Mouse (Mus musculus) liver, adult 2 months (tissue): ENCODE measurements around the gene Slc34a3. TPM values are rescaled to one million over a fixed set of nuclear protein-coding genes. Genes with fewer than 3 reads are reported as not detected.

Experiments
- DNase-seq: peaks from one replicate; pipeline ENCODE4 v3.0.0-alpha.2; 2011; ENCODE audit warnings: low read depth, low spot score; ENCODE audit errors: extremely low read depth
- H3K27ac ChIP-seq: fragments of 200-500 bp; replicated peaks from 2 replicates; pipeline ENCODE4 v1.5.1; 2012; ENCODE audit warnings: low read depth, mild to moderate bottlenecking, control low read depth, inconsistent platforms, low read length; ENCODE audit not compliant: insufficient read depth
- H3K27me3 ChIP-seq: fragments of 200-500 bp; 2 replicates; pipeline ENCODE4 v1.6.1; 2012; ENCODE audit warnings: mild to moderate bottlenecking, moderate library complexity, low read length, inconsistent platforms; ENCODE audit not compliant: control insufficient read depth, insufficient read depth
- H3K36me3 ChIP-seq: fragments of 200-500 bp; 2 replicates; pipeline ENCODE4 v1.6.1; 2012; ENCODE audit warnings: low read length, inconsistent platforms; ENCODE audit not compliant: control insufficient read depth, insufficient read depth
- H3K4me1 ChIP-seq: fragments of 200-500 bp; 2 replicates; pipeline ENCODE4 v1.6.1; 2011; ENCODE audit warnings: low read length; ENCODE audit not compliant: control insufficient read depth, insufficient read depth
- H3K4me3 ChIP-seq: fragments of 200-500 bp; 2 replicates; pipeline ENCODE4 v1.5.1; 2011; ENCODE audit warnings: low read depth, mild to moderate bottlenecking, control low read depth, low read length, moderate library complexity; ENCODE audit not compliant: insufficient read depth
- H3K79me2 ChIP-seq: fragments of 200-500 bp; 2 replicates; pipeline ENCODE4 v1.6.1; 2012; ENCODE audit warnings: inconsistent platforms, mild to moderate bottlenecking, low read length, moderate library complexity; ENCODE audit not compliant: control insufficient read depth, insufficient read depth
- H3K9ac ChIP-seq: fragments of 200-500 bp; 2 replicates; pipeline ENCODE4 v1.6.1; 2012; ENCODE audit warnings: low read depth, mild to moderate bottlenecking, control low read depth, inconsistent platforms, low read length
- CTCF ChIP-seq: fragments of 200-500 bp; IDR thresholded peaks from 2 replicates; pipeline ENCODE4 v1.5.1; 2011; ENCODE audit warnings: low read depth, low read length, control low read depth
- POLR2A ChIP-seq: fragments of 200-500 bp; IDR thresholded peaks from 2 replicates; pipeline ENCODE4 v1.6.1; 2011; ENCODE audit warnings: low read length, control low read depth; ENCODE audit not compliant: insufficient read depth; ENCODE audit errors: extremely low read depth
- WGBS: fragments of 180-500 bp; shearing (Covaris S2); methylation state at CpG from one replicate; pipeline ENCODE4 v1.1.7; 2018; 5-methylcytosine and 5-hydroxymethylcytosine counted together
- polyA plus RNA-seq: library from polyadenylated mRNA; depleted of rRNA; stranded (reverse); fragments of >200 nt; gene quantifications from 2 replicates; pipeline ENCODE4 v1.2.3, GENCODE M21; 2012
- total RNA-seq: library from RNA; depleted of rRNA; stranded (reverse); fragments of >200 nt; gene quantifications from 2 replicates; pipeline ENCODE4 v1.2.3, GENCODE M21; 2014

Slc34a3 gene
- total and polyA plus RNA-seq, 2 experiments, result not detected

DNA sequence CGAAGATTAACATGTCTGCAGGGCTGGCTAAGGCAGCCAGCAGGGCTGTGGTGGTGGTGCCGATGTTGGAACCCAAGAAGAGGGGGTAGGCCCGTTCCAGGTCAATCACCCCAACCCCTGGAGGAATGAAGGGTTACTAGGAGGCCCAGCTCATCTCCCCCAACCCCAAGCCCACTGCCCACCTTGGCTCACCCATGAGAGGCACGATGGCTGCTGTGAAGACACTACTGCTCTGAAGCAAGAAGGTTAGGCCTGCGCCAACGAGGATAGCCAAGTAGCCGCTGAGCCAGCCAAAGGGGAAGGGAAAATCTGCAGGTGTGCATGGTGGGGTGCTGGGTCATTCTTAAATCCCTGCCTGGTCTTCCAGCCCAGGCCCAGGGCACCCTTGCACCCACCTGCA is 3.6 kb downstream of the Slc34a3 start:
- Histone ChIP-seq H3K79me2 (no peaks in the 10 kb centered on the region), H3K27me3 (no peaks in the 10 kb centered on the region), H3K9ac (no peak overlapping the region), H3K4me3 (no peak overlapping the region), H3K27ac (no peak overlapping the region), H3K36me3 (no peaks in the 10 kb centered on the region), H3K4me1 (no peaks in the 10 kb centered on the region)
- WGBS, result 93% methylated on average over 7 of the region's 7 CpGs
- no peak for DNase-seq
- no peak for TF ChIP-seq CTCF
- no peak for TF ChIP-seq POLR2A

DNA sequence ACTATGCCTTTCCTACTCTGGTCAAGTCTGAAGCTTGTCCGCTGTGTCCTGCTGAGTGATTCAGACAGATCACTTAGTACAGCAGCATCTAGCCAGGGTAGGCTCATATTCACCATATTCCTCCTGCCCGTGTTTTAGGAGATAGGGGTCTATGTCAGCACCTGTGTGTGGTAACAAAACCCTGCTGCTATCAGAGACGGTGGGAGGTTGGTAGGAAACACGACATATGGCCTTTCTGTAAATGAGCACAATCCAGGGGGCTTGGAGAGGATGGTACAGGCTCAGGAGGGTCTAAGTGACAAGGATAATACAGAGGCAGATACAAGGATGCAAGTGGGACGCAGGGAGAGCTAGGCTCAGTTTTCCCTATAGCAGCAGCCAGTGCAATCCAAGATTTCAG is 4.6 kb downstream of the Slc34a3 start:
- Histone ChIP-seq H3K9ac (no peak overlapping the region), H3K4me3 (no peak overlapping the region), H3K27ac (no peak overlapping the region), H3K27me3 (no peaks in the 10 kb centered on the region), H3K79me2 (no peaks in the 10 kb centered on the region), H3K36me3 (no peaks in the 10 kb centered on the region), H3K4me1 (no peaks in the 10 kb centered on the region)
- no peak for TF ChIP-seq CTCF
- TF ChIP-seq POLR2A, result no peak
- 90% methylated on average over 5 of the region's 5 CpGs for WGBS
- DNase-seq, result no peak

DNA sequence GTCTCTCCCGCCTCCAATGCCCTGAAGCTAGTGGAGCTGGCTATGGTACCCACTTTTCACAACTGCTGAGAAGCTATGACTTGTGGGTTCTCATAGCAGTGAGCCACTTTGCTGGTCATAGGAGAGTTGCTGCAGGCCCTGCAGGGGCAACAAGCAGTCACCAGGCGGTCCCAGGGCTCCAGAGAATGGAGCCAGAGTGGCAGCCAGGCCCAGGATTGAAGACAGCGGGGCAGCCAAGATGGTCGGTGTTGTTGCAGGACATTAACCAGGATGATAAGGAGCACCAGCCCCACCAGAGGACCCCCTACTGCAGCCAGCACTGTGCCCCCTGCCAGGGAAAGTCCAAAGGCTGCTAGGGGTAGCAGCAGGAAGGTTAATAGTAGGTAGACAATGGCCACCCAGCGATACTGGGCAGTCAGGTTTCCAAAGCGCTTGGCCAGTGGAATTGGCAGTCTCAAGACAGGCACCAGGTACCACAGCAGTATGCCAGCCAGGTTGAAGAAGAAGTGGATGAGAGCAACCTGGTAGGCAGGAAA is 5.1 kb downstream of the Slc34a3 start:
- H3K27ac ChIP-seq, result no peak overlapping the region
- TF ChIP-seq POLR2A (no peak), CTCF (no peak)
- WGBS, result 74% methylated on average over 6 of the region's 6 CpGs

DNA sequence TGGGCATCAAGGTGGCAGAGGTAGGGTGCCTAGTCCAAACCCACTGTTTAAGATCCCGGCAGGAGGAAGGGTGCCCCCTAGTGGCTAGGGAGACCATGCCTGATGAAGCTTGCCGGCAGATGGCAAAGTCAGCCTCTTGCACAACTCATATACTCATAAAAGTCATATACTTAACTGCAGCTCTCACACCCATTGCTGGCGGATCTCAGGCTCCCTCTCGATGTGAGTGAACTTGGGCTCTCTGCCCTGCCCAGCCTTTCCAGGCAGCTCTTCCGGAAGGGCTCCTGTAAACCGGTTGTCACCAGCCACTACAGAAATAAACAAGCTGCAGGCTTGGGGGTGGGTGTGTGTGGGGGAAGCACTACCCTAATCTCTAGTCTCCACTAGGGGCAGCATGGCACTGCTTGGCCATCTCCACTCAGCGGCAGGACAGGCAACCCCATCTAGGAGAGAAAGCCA is 5.7 kb downstream of the Slc34a3 start:
- peak; percentile 99 for TF ChIP-seq CTCF
- TF ChIP-seq POLR2A, result no peak
- no peaks in the 10 kb centered on the region for H3K36me3 ChIP-seq
- no peaks in the 10 kb centered on the region for H3K27me3 ChIP-seq
- no peaks in the 10 kb centered on the region; the same call in 1 of the 2 replicates for H3K79me2 ChIP-seq
- H3K4me3 ChIP-seq, result no peak overlapping the region; the same call in 1 of the 2 replicates
- H3K9ac ChIP-seq, result no peak overlapping the region
- H3K4me1 ChIP-seq, result no peaks in the 10 kb centered on the region
- 0% methylated on average over 7 of the region's 7 CpGs for WGBS
- peak; percentile 77 for DNase-seq
- no peak overlapping the region for H3K27ac ChIP-seq

More for the DNA sequence above, 5.1 kb downstream of the Slc34a3 start:
- Histone ChIP-seq H3K36me3 (no peaks in the 10 kb centered on the region), H3K9ac (no peak overlapping the region), H3K4me3 (no peak overlapping the region), H3K4me1 (no peaks in the 10 kb centered on the region), H3K27me3 (no peaks in the 10 kb centered on the region), H3K79me2 (no peaks in the 10 kb centered on the region)
- DNase-seq, result no peak

DNA sequence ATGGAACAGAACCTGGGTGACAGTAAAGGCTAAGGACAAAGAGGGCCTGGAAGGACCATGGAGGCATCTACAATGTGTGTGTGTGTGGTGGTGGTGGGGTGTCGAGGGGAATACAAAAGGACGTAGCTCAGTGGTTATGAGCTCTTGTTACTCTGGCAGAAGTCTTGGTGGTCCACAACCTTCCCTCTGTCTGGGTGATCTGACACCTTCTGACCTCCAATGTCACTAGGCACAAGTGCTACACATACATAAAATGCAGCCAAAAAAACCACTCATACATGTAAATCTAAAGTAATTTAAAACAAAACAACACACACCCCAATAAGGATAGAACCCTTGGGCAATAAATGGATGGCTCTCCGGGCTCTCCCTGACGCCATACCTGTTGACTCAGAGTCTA is 6.8 kb downstream of the Slc34a3 start:
- H3K4me1 ChIP-seq, result no peaks in the 10 kb centered on the region
- H3K36me3 ChIP-seq, result no peaks in the 10 kb centered on the region; the same call in 1 of the 2 replicates
- no peak overlapping the region for H3K4me3 ChIP-seq
- no peaks in the 10 kb centered on the region for H3K27me3 ChIP-seq
- 95% methylated on average over 4 of the region's 4 CpGs for WGBS
- no peak for DNase-seq
- no peak overlapping the region for H3K9ac ChIP-seq
- TF ChIP-seq CTCF, result no peak
- TF ChIP-seq POLR2A, result no peak
- H3K27ac ChIP-seq, result no peak overlapping the region
- no peaks in the 10 kb centered on the region; the same call in 1 of the 2 replicates for H3K79me2 ChIP-seq

DNA sequence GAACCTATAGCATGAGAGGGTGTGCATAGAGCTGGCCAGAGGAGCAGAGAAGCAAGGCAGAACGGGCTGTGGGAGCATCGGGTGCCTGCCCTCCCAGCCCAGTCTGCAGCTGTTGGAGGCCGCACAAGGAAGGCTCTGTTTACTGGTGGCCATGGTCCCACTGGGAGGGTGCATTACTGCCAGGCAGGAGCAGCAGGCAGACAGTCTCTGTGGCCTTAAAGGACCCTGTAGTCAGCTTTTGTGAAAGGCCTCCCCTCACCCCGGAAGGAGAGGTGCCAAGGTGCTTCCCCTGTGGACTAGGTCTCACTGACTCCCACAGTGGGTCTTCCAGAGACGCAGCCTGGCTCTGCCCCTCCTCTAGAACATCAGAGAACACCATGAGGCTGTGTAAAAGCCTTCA is 7.3 kb downstream of the Slc34a3 start:
- H3K27me3 ChIP-seq, result no peaks in the 10 kb centered on the region
- WGBS, result 90% methylated on average over 5 of the region's 5 CpGs
- H3K4me1 ChIP-seq, result no peaks in the 10 kb centered on the region
- DNase-seq, result no peak
- no peak overlapping the region for H3K9ac ChIP-seq
- no peak overlapping the region for H3K4me3 ChIP-seq
- no peaks in the 10 kb centered on the region; the same call in 1 of the 2 replicates for H3K79me2 ChIP-seq
- no peak for TF ChIP-seq CTCF
- TF ChIP-seq POLR2A, result no peak
- H3K27ac ChIP-seq, result no peak overlapping the region
- H3K36me3 ChIP-seq, result no peaks in the 10 kb centered on the region; the same call in 1 of the 2 replicates
